Mouse (Mus musculus): ENCODE measurements at regions not wholly inside any gene's neighbourhood (a gene's known extent, or its start where the extent isn't known, plus 50 kb on each side); places are given as distances from the start of the nearest gene placed in this dataset.

- Histone ChIP-seq H3K4me3 (no peak overlapping the region), H3K9me3 (replicated peaks) (no peaks in the 10 kb centered on the region), H3K27me3 (ENCODE audit: low read depth, poor library complexity, severe bottlenecking) (no peaks in the 10 kb centered on the region), H3K36me3 (no peaks in the 10 kb centered on the region), H3K27ac (no peak overlapping the region), H3K4me1 (no peaks in the 10 kb centered on the region)
- WGBS: 82% methylated on average over 1 of the region's 1 CpGs
- no peak for DNase-seq (ENCODE audit: low spot score)
These were observed 226.6 kb upstream of the Pter start for GRCm38 (mm10) chr2:12697209-12697608.

DNA sequence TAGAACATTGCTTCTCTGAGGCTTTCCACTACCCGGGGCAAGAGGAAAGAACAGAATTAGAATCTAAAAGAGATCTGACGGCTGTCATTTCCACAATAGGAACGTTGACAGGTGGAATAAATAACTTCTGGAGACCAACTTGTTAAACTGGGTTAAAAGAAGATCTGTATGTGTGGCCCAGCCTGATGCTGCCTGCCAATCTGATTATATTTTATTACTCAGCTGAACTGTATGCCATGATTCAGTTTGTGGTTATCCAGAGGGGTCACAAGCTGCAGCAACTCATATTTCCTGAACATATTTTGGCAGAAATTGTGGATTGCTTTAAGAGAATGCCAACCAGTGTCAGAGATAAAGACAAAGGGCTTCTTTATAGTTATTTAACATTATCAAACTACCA, 224.5 kb upstream of the Pter start:
- Histone ChIP-seq H3K27ac (no peak overlapping the region), H3K27me3 (ENCODE audit: low read depth, poor library complexity, severe bottlenecking) (no peaks in the 10 kb centered on the region), H3K4me1 (no peaks in the 10 kb centered on the region), H3K36me3 (no peaks in the 10 kb centered on the region), H3K9me3 (replicated peaks) (no peaks in the 10 kb centered on the region), H3K4me3 (no peak overlapping the region)
- no peak for DNase-seq (ENCODE audit: low spot score)
- WGBS: 78% methylated on average over 3 of the region's 3 CpGs

DNA sequence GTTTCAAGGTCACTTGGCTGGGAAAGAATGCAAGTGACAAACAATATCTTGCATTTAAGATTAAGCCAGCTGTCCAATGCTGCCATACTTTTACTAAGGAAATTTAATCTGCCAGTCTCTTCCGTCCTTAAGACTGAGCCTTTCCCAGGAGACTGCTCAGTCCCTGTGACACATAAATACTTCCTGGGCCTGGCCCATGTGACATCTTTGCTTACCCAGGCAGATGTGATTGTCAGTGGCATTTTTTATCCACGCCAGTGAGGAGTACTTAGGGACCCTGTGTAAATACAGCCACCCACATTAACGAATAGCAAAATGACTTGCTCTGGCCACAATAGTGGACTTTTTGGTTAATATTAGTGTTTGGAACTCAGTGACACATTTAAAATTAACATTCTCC, 216.3 kb upstream of the Pter start:
- Histone ChIP-seq H3K36me3 (no peaks in the 10 kb centered on the region), H3K4me1 (peaks cover 7% of the 10 kb centered on the region; the same call in 1 of the 2 replicates), H3K27ac (no peak overlapping the region), H3K4me3 (no peak overlapping the region), H3K27me3 (ENCODE audit: low read depth, poor library complexity, severe bottlenecking) (no peaks in the 10 kb centered on the region), H3K9me3 (replicated peaks) (no peaks in the 10 kb centered on the region)
- WGBS: 73% methylated on average over 3 of the region's 3 CpGs
- DNase-seq (ENCODE audit: low spot score): no peak

- DNase-seq (ENCODE audit: low spot score): peak; percentile 61
- H3K4me3 ChIP-seq: no peak overlapping the region
- H3K4me1 ChIP-seq: peaks cover 7% of the 10 kb centered on the region; the same call in 1 of the 2 replicates
- no peaks in the 10 kb centered on the region for H3K36me3 ChIP-seq
- no peaks in the 10 kb centered on the region for H3K9me3 ChIP-seq (replicated peaks)
- H3K27ac ChIP-seq: 0 out of 2 replicates have a peak overlapping the region, but pooled peaks have one; percentile 12
- 58% methylated on average over 16 of the region's 16 CpGs for WGBS
- no peaks in the 10 kb centered on the region for H3K27me3 ChIP-seq (ENCODE audit: low read depth, poor library complexity, severe bottlenecking)
These were observed 214.5 kb upstream of the Pter start for GRCm38 (mm10) chr2:12709156-12709923.

GRCm38 (mm10) chr2:12709924-12710240, 214.0 kb upstream of the Pter start:
- Histone ChIP-seq H3K4me1 (peaks cover 7% of the 10 kb centered on the region; the same call in 1 of the 2 replicates), H3K27me3 (ENCODE audit: low read depth, poor library complexity, severe bottlenecking) (no peaks in the 10 kb centered on the region), H3K27ac (no peak overlapping the region), H3K4me3 (no peak overlapping the region), H3K36me3 (no peaks in the 10 kb centered on the region), H3K9me3 (replicated peaks) (no peaks in the 10 kb centered on the region)
- DNase-seq (ENCODE audit: low spot score): peak; percentile 33
- 84% methylated on average over 2 of the region's 2 CpGs for WGBS

DNA sequence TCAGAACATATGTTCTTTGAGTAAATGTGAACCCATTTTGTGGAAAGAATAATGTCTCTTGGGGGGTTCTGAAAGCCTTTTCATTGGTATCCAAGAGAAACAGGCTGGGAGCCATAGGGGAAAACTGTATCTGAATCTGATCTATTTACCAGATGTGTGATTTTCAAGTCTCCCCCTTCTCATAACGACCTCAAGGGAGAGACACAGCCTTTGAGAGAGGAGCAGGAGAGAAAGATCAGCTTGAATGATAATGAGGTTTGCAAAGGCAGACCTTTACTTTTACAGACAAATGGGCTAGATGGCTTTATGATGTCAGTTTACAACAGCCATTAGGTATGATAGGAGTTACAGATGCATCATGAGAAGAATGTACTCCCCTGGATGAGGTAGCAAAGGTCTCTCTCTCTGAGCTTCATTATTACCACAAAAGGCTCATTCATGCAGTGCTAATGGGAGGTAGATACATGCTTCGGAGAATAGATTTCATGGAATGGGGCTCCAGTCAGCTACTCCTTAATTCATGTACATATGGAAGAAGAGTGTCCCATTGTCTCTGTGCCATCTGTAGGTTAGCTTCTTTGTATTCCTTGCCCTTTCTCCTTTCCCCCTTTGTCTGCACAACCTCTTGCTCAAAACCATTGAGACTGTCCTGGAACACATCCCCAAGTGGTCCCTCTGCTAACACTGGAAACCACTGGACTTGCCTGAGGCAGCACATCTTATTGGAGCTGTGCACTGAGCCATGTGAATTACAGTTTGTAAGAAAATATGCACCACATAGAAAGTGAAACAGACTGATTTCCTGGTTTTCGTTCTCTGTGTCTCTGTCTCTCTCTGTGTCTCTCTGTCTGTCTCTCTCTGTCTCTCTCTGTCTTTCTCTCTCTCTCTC, 207.5 kb upstream of the Pter start:
- H3K4me3 ChIP-seq: no peak overlapping the region
- DNase-seq (ENCODE audit: low spot score): no peak
- H3K4me1 ChIP-seq: no peaks in the 10 kb centered on the region
- no peak overlapping the region for H3K27ac ChIP-seq
- no peaks in the 10 kb centered on the region for H3K27me3 ChIP-seq (ENCODE audit: low read depth, poor library complexity, severe bottlenecking)
- no peaks in the 10 kb centered on the region for H3K9me3 ChIP-seq (replicated peaks)
- 70% methylated on average over 3 of the region's 3 CpGs for WGBS
- H3K36me3 ChIP-seq: no peaks in the 10 kb centered on the region

GRCm38 (mm10) chr2:12729251-12729650, 194.6 kb upstream of the Pter start:
- no peaks in the 10 kb centered on the region for H3K27me3 ChIP-seq (ENCODE audit: low read depth, poor library complexity, severe bottlenecking)

GRCm38 (mm10) chr2:12737140-12737539, 186.7 kb upstream of the Pter start:
- Histone ChIP-seq H3K9me3 (replicated peaks) (no peaks in the 10 kb centered on the region), H3K36me3 (no peaks in the 10 kb centered on the region), H3K4me1 (no peaks in the 10 kb centered on the region), H3K27me3 (ENCODE audit: low read depth, poor library complexity, severe bottlenecking) (no peaks in the 10 kb centered on the region), H3K27ac (no peak overlapping the region), H3K4me3 (no peak overlapping the region)
- WGBS: 59% methylated on average over 2 of the region's 2 CpGs
- no peak for DNase-seq (ENCODE audit: low spot score)

More at GRCm38 (mm10) chr2:12729251-12729650, 194.6 kb upstream of the Pter start:
- no peak overlapping the region for H3K27ac ChIP-seq
- H3K4me3 ChIP-seq: no peak overlapping the region
- 86% methylated on average over 4 of the region's 4 CpGs for WGBS
- no peaks in the 10 kb centered on the region for H3K9me3 ChIP-seq (replicated peaks)
- no peaks in the 10 kb centered on the region for H3K36me3 ChIP-seq
- DNase-seq (ENCODE audit: low spot score): no peak
- H3K4me1 ChIP-seq: no peaks in the 10 kb centered on the region

- H3K27ac ChIP-seq: no peak overlapping the region
- no peak overlapping the region for H3K4me3 ChIP-seq
- no peaks in the 10 kb centered on the region for H3K9me3 ChIP-seq (replicated peaks)
- WGBS: 85% methylated on average over 1 of the region's 1 CpGs
- no peaks in the 10 kb centered on the region for H3K4me1 ChIP-seq
- H3K27me3 ChIP-seq (ENCODE audit: low read depth, poor library complexity, severe bottlenecking): no peaks in the 10 kb centered on the region
- DNase-seq (ENCODE audit: low spot score): no peak
- no peaks in the 10 kb centered on the region for H3K36me3 ChIP-seq
These were observed 177.0 kb upstream of the Pter start for GRCm38 (mm10) chr2:12746856-12747255.

- no peak for DNase-seq (ENCODE audit: low spot score)
- H3K4me3 ChIP-seq: no peak overlapping the region
- no peaks in the 10 kb centered on the region for H3K9me3 ChIP-seq (replicated peaks)
- no peak overlapping the region for H3K27ac ChIP-seq
- H3K27me3 ChIP-seq (ENCODE audit: low read depth, poor library complexity, severe bottlenecking): no peaks in the 10 kb centered on the region
- 70% methylated on average over 1 of the region's 1 CpGs for WGBS
- no peaks in the 10 kb centered on the region for H3K4me1 ChIP-seq
- H3K36me3 ChIP-seq: no peaks in the 10 kb centered on the region
These were observed 165.0 kb upstream of the Pter start for GRCm38 (mm10) chr2:12758816-12759215.

- Histone ChIP-seq H3K36me3 (no peaks in the 10 kb centered on the region), H3K4me1 (no peaks in the 10 kb centered on the region), H3K27ac (no peak overlapping the region), H3K9me3 (replicated peaks) (no peaks in the 10 kb centered on the region), H3K4me3 (no peak overlapping the region), H3K27me3 (ENCODE audit: low read depth, poor library complexity, severe bottlenecking) (no peaks in the 10 kb centered on the region)
- 86% methylated on average over 3 of the region's 3 CpGs for WGBS
- no peak for DNase-seq (ENCODE audit: low spot score)
These were observed 163.9 kb upstream of the Pter start for GRCm38 (mm10) chr2:12759931-12760330.

DNA sequence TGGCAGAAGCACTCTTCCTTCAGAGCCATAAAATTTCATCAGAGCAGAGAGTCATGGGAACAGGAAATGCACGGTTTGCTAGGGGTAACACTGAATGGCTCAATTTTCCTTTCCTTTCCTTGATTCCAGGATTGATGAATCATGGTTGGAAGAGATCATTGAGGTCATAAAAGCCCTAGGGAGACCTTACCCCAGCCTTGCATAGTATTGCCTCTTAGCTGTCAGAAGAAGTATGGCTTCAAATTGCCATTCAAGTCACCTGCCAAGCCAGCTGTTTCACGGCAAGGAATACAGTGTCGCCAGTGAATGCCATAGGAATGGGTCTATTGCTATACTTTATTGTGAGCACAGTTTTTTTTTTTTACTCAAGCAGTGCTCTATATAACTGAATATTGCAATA, 162.4 kb upstream of the Pter start:
- no peaks in the 10 kb centered on the region for H3K9me3 ChIP-seq (replicated peaks)
- 91% methylated on average over 3 of the region's 3 CpGs for WGBS

GRCm38 (mm10) chr2:12764510-12764909, 159.3 kb upstream of the Pter start:
- Histone ChIP-seq H3K36me3 (no peaks in the 10 kb centered on the region), H3K4me1 (no peaks in the 10 kb centered on the region), H3K27ac (no peak overlapping the region), H3K9me3 (replicated peaks) (no peaks in the 10 kb centered on the region), H3K4me3 (no peak overlapping the region), H3K27me3 (ENCODE audit: low read depth, poor library complexity, severe bottlenecking) (no peaks in the 10 kb centered on the region)
- DNase-seq (ENCODE audit: low spot score): no peak
- 88% methylated on average over 1 of the region's 1 CpGs for WGBS

More for the DNA sequence above, 162.4 kb upstream of the Pter start:
- DNase-seq (ENCODE audit: low spot score): no peak
- H3K4me1 ChIP-seq: no peaks in the 10 kb centered on the region
- no peaks in the 10 kb centered on the region for H3K36me3 ChIP-seq
- no peaks in the 10 kb centered on the region for H3K27me3 ChIP-seq (ENCODE audit: low read depth, poor library complexity, severe bottlenecking)
- H3K27ac ChIP-seq: no peak overlapping the region
- H3K4me3 ChIP-seq: no peak overlapping the region
